Mouse (Mus musculus): ENCODE measurements around the gene Gpn1. TPM values are rescaled to one million over a fixed set of nuclear protein-coding genes. Genes with fewer than 3 reads are reported as not detected.
A peak's percentile ranks its signal among the peaks of the same experiment; 100 is the strongest.

Gpn1 gene
- polyA plus RNA-seq (2015; fragmentation: Nextera tagmentation; extraction: Ambion mirVana), result 79.8 and 81.6 TPM in 2 replicates

- peak within 1 kb of the TSS; percentile 78 for H3K4me3 ChIP-seq
- WGBS, result under 1% methylated on average over 49 of the region's 49 CpGs
- peak; percentile 100 for ATAC-seq (replicated peaks)
- H3K27ac ChIP-seq, result peak within 1 kb of the TSS; percentile 75
- peak within 1 kb of the TSS; percentile 55 for H3K9ac ChIP-seq
- no peaks in the 10 kb centered on the region for H3K27me3 ChIP-seq (replicated peaks)
- peaks cover 14% of the 10 kb centered on the region for H3K4me1 ChIP-seq
- H3K4me2 ChIP-seq, result peak within 1 kb of the TSS; percentile 81
- H3K36me3 ChIP-seq (replicated peaks), result peaks cover 21% of the 10 kb centered on the region
- H3K9me3 ChIP-seq, result no peaks in the 10 kb centered on the region
Observed at GRCm38 (mm10) chr5:31494513-31495297, at the start of gene Gpn1. Gpn1 (plus strand) TSS chr5:31494741.

DNA sequence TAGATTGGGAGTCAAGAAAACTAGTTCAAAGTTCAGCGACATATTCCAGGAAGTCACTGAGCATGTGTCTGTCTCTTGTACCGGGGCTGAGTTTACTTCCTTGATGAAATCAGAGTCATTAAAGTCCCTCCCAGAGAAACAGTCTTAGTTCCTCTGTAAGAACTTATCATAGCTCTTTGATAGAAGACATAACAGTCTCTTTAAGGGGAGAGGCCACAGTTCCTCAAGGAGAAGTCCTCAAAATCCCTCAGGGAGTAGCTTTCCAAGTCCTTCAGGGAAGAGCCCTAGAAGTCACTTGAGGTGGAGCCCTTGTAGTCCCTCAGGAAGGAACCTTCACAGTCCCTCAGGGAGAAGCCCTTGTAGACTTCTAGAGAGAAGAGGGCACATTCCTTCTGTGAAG, 43.2 kb upstream of the Gpn1 start:
- Histone ChIP-seq H3K4me3 (no peak overlapping the region), H3K27me3 (replicated peaks) (no peaks in the 10 kb centered on the region), H3K36me3 (replicated peaks) (no peaks in the 10 kb centered on the region), H3K4me2 (no peak overlapping the region), H3K9ac (no peak overlapping the region), H3K9me3 (no peaks in the 10 kb centered on the region), H3K4me1 (peaks cover 19% of the 10 kb centered on the region), H3K27ac (no peak overlapping the region)
- ATAC-seq (replicated peaks), result 0 out of 2 replicates have a peak, but pooled peaks have one; percentile 8
- 87% methylated on average over 2 of the region's 2 CpGs for WGBS

DNA sequence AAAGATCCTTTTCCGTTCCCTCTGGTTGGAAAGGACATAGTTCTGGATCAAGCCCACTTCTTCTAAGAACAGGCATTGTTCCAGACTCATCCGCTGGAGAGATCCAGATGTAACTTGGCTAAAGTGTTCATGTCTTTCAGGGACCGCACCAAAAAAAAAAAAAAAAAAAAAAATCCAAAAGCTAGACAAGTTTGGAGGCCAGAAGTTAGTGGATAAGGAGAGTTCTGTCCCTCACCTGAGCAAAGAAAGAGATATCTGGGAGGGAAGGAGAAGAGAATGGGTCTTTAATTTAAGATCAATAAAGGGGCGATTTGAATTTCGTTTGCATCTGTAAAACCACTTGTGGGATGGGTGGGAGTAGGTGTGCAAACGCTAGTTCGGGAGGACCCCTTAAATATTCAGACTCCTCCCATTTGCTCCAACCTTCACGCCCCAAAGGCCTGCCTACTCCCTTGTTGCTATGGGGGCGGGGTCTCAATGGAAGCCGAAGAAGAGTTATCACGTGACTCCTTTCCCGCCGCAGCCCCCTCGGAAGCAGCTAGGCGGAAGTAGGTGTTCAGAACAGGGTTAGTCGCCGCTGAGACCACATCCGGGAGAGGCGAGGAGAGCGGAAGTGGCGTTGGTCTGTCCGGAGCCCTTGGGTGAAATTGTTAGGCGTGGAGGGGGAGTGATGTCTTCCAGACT, 42.5 kb upstream of the Gpn1 start, which contains the start of gene Zfp512:
Gene Zfp512, plus strand, starts transcription at position 554 of the 684 bp plus-strand sequence.
- no peaks in the 10 kb centered on the region for H3K36me3 ChIP-seq (replicated peaks)
- peak within 1 kb of the TSS; percentile 56 for H3K9ac ChIP-seq
- WGBS, result 6% methylated on average over 23 of the region's 23 CpGs
- H3K4me2 ChIP-seq, result peak within 1 kb of the TSS; percentile 87
- H3K9me3 ChIP-seq, result no peaks in the 10 kb centered on the region
- peak; percentile 100 for ATAC-seq (replicated peaks)
- H3K4me1 ChIP-seq, result peaks cover 19% of the 10 kb centered on the region
- peak within 1 kb of the TSS; percentile 56 for H3K4me3 ChIP-seq
- H3K27ac ChIP-seq, result peak within 1 kb of the TSS; percentile 61
- no peaks in the 10 kb centered on the region for H3K27me3 ChIP-seq (replicated peaks)

GRCm38 (mm10) chr5:31452562-31452878, 42.0 kb upstream of the Gpn1 start:
- Histone ChIP-seq H3K4me3 (peak overlapping the region; percentile 56), H3K27me3 (replicated peaks) (no peaks in the 10 kb centered on the region), H3K36me3 (replicated peaks) (no peaks in the 10 kb centered on the region), H3K9ac (peak overlapping the region; percentile 56), H3K27ac (peak overlapping the region; percentile 61), H3K4me2 (peak overlapping the region; percentile 87), H3K4me1 (peaks cover 19% of the 10 kb centered on the region), H3K9me3 (no peaks in the 10 kb centered on the region)
- ATAC-seq (replicated peaks), result no peak; the same call in 1 of the 2 replicates
- under 1% methylated on average over 11 of the region's 11 CpGs for WGBS

DNA sequence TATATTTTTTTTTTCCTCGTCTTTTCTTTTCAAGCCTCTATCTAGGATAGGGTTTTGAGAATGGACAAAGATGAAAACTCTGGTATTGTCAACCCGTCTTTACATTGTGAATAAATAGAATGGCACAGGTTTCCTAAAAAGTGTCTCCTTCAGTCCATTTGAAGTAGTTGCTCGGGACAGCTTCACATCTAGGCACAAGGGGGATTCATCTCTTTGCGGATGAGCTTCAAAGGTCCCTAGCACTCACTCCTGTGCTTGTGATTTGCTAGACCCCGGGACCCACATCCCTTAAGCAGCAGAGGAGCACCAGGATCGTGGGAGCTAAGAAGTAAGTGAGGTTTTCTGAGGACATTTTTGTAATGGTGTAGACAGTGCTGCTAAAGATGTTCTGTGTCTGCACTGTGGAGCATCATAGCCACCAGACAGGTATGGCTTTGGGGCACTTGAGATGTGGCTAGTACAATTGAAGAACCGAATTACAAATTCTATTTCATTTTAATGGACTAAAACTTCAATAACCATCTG, 41.6 kb upstream of the Gpn1 start:
- peak; percentile 9; the same call in 1 of the 2 replicates for ATAC-seq (replicated peaks)

DNA sequence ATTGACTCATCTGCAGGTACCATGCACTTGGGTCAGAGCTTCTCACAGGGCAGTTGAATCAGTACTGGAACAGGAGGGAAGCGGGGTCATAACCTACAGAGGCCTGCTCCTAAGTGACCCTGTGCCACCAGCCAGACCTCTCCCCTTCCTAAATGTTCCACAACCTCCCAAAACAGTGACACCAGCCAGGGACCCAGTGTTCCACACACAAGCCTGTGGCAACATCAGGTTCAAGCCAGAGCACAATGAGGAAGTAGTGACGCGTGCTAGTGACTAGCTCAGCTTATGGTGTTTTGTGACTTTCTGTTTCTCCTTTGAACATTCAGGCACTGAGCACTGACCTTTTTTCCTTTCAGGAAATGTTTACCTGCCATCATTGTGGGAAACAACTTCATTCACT, 26.7 kb upstream of the Gpn1 start:
- ATAC-seq (replicated peaks), result no peak
- no peaks in the 10 kb centered on the region for H3K4me1 ChIP-seq
- H3K27me3 ChIP-seq (replicated peaks), result no peaks in the 10 kb centered on the region
- no peak overlapping the region for H3K4me2 ChIP-seq
- peaks cover 50% of the 10 kb centered on the region for H3K36me3 ChIP-seq (replicated peaks)
- 96% methylated on average over 3 of the region's 3 CpGs for WGBS
- H3K9ac ChIP-seq, result no peak overlapping the region
- H3K27ac ChIP-seq, result no peak overlapping the region
- no peak overlapping the region for H3K4me3 ChIP-seq
- no peaks in the 10 kb centered on the region for H3K9me3 ChIP-seq

More for the DNA sequence above, 41.6 kb upstream of the Gpn1 start:
- Histone ChIP-seq H3K4me2 (peak overlapping the region; percentile 87), H3K4me1 (peaks cover 19% of the 10 kb centered on the region), H3K9ac (peak overlapping the region; percentile 56), H3K27ac (no peak overlapping the region), H3K4me3 (peak overlapping the region; percentile 56), H3K36me3 (replicated peaks) (no peaks in the 10 kb centered on the region), H3K27me3 (replicated peaks) (no peaks in the 10 kb centered on the region), H3K9me3 (no peaks in the 10 kb centered on the region)
- WGBS, result 14% methylated on average over 7 of the region's 7 CpGs

- Histone ChIP-seq H3K27me3 (replicated peaks) (no peaks in the 10 kb centered on the region), H3K27ac (no peak overlapping the region), H3K4me3 (no peak overlapping the region), H3K4me1 (no peaks in the 10 kb centered on the region), H3K36me3 (replicated peaks) (peaks cover 65% of the 10 kb centered on the region), H3K9me3 (no peaks in the 10 kb centered on the region), H3K9ac (no peak overlapping the region), H3K4me2 (no peak overlapping the region)
- no peak for ATAC-seq (replicated peaks)
- WGBS, result 94% methylated on average over 6 of the region's 6 CpGs
Observed at GRCm38 (mm10) chr5:31469711-31470110, 24.8 kb upstream of the Gpn1 start.

DNA sequence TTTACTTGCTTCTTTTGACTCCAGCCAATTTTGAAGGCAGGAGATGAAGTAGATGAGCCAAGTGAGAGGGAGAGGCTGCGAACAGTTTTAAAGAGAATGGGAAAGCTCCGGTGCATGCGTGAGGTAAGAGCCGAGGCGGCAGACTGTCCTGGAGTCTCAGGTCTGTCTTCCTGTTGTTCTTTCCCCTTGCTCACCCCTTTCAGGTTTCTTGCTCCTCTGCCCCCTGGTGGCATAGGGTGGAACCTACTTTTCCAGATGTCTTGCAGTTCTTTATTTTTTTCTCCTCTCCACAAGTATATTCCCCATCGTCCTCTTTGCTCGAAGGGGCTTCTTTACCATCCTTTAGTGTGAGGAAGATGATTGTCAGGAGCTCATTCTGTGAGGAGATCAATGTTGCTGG, 24.2 kb upstream of the Gpn1 start:
- 77% methylated on average over 7 of the region's 7 CpGs for WGBS

DNA sequence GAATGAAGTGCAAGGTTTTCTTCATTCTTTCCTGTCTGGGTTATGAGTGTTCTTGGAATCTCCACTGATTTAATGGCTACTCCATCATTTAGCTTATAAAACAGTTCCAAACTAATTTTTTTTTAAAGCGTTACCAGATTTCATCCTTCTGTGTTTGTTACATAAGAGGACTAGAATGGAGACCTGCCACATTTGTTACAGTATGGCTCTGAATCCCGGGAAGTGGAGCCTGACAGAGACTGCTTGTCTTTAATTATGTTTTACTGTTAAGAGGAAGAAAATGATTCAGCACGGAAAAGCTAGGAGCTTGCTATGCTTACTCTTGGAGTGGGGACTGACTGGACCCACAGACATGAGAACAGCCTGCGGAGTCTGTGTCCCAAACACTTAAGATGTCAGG, 14.0 kb upstream of the Gpn1 start:
- no peak overlapping the region for H3K4me2 ChIP-seq
- H3K4me3 ChIP-seq, result no peak overlapping the region
- H3K9ac ChIP-seq, result no peak overlapping the region
- H3K27me3 ChIP-seq (replicated peaks), result no peaks in the 10 kb centered on the region
- no peak for ATAC-seq (replicated peaks)
- no peaks in the 10 kb centered on the region for H3K9me3 ChIP-seq
- H3K36me3 ChIP-seq (replicated peaks), result peaks cover 46% of the 10 kb centered on the region
- H3K27ac ChIP-seq, result no peak overlapping the region
- H3K4me1 ChIP-seq, result no peaks in the 10 kb centered on the region
- 94% methylated on average over 4 of the region's 4 CpGs for WGBS

More for the DNA sequence above, 24.2 kb upstream of the Gpn1 start:
- no peaks in the 10 kb centered on the region for H3K27me3 ChIP-seq (replicated peaks)
- H3K36me3 ChIP-seq (replicated peaks), result peaks cover 66% of the 10 kb centered on the region
- no peak overlapping the region for H3K9ac ChIP-seq
- H3K4me2 ChIP-seq, result no peak overlapping the region
- H3K4me3 ChIP-seq, result no peak overlapping the region
- no peaks in the 10 kb centered on the region for H3K9me3 ChIP-seq
- H3K27ac ChIP-seq, result no peak overlapping the region
- no peaks in the 10 kb centered on the region for H3K4me1 ChIP-seq
- ATAC-seq (replicated peaks), result no peak

GRCm38 (mm10) chr5:31485440-31485839, 9.1 kb upstream of the Gpn1 start, which contains the start of gene 4930548H24Rik:
4930548H24Rik (plus strand) TSS chr5:31485740.
- H3K4me2 ChIP-seq, result no peak within 1 kb of the TSS
- no peak within 1 kb of the TSS for H3K9ac ChIP-seq
- H3K4me3 ChIP-seq, result no peak within 1 kb of the TSS
- 94% methylated on average over 3 of the region's 3 CpGs for WGBS
- H3K27me3 ChIP-seq (replicated peaks), result no peaks in the 10 kb centered on the region
- ATAC-seq (replicated peaks), result no peak
- no peak within 1 kb of the TSS for H3K27ac ChIP-seq
- peaks cover 8% of the 10 kb centered on the region; the same call in 1 of the 2 replicates for H3K36me3 ChIP-seq (replicated peaks)
- H3K4me1 ChIP-seq, result no peaks in the 10 kb centered on the region
- no peaks in the 10 kb centered on the region for H3K9me3 ChIP-seq

- H3K4me2 ChIP-seq, result no peak overlapping the region
- 93% methylated on average over 3 of the region's 3 CpGs for WGBS
- no peaks in the 10 kb centered on the region for H3K27me3 ChIP-seq (replicated peaks)
- H3K36me3 ChIP-seq (replicated peaks), result 0 out of 2 replicates have a peak, but pooled peaks cover 7% of the 10 kb centered on the region
- H3K4me1 ChIP-seq, result no peaks in the 10 kb centered on the region
- H3K9me3 ChIP-seq, result no peaks in the 10 kb centered on the region
- no peak overlapping the region for H3K27ac ChIP-seq
- no peak overlapping the region for H3K4me3 ChIP-seq
- H3K9ac ChIP-seq, result no peak overlapping the region
- no peak for ATAC-seq (replicated peaks)
Observed at GRCm38 (mm10) chr5:31487889-31488288, 6.7 kb upstream of the Gpn1 start.

DNA sequence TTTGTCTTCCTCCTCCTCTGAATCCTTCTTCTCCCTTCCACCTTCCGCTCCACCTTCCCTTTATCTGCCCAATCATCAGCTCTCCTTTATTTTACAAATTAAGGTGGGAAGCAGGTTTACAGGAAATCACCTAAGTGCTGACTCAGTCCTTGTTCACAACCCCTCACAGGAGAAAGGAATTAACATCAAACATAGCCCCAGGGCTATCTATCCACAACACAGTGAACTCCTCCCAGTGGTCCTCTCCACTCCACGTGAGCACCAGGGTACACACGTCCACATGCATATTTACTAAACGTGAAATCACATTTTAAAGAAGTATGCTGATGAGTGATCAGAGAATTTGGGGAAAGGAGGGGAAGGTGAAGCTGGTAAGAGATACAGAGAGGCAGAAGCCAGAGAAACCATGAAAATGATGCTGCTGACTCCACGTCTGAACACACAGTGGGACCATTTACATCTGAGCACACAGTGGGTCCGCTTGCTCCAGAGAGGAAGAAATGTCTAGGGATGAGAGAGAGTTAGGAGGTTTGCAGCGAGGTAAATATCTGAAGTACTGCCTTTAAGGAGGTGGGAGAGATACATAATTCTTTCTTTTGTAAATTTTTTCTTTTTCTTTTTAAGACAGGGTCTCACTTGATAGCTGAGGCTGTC, 5.3 kb upstream of the Gpn1 start:
- Histone ChIP-seq H3K27me3 (replicated peaks) (no peaks in the 10 kb centered on the region), H3K27ac (no peak overlapping the region), H3K9me3 (no peaks in the 10 kb centered on the region), H3K4me3 (no peak overlapping the region), H3K4me1 (peaks cover 3% of the 10 kb centered on the region; the same call in 1 of the 2 replicates), H3K36me3 (replicated peaks) (0 out of 2 replicates have a peak, but pooled peaks cover 4% of the 10 kb centered on the region), H3K9ac (no peak overlapping the region), H3K4me2 (no peak overlapping the region)
- WGBS, result 71% methylated on average over 7 of the region's 7 CpGs
- no peak for ATAC-seq (replicated peaks)

All from midbrain, embryonic 15.5 days (tissue).